Mouse (Mus musculus): ENCODE results near the gene Naa25. TPM values are rescaled to one million over a fixed set of nuclear protein-coding genes. Genes with fewer than 3 reads are reported as not detected.

The Naa25 gene
- polyA plus RNA-seq, 1 experiment from 2014 or later: 47.8 TPM

GRCm38 (mm10) chr5:121455510-121456265, 58.0 kb downstream of the Naa25 start:
- no peaks in the 10 kb centered on the region for H3K36me3 ChIP-seq (replicated peaks; ENCODE audit: control insufficient read depth, insufficient read depth, low read depth, low read length)
- no peaks in the 10 kb centered on the region for H3K27me3 ChIP-seq (ENCODE audit: control insufficient read depth, insufficient read depth, low read length)
- no peak overlapping the region for H3K4me2 ChIP-seq (ENCODE audit: low read depth, low read length)
- no peaks in the 10 kb centered on the region for H3K9me3 ChIP-seq (replicated peaks; ENCODE audit: control insufficient read depth, low read length)
- WGBS: 81% methylated on average over 9 of the region's 9 CpGs
- no peaks in the 10 kb centered on the region for H3K4me1 ChIP-seq (ENCODE audit: control insufficient read depth, insufficient read depth, low read length)
- no peak for ATAC-seq (replicated peaks; ENCODE audit: insufficient number of reproducible peaks, low FRiP score, low TSS enrichment, low read depth)
- no peak overlapping the region for H3K27ac ChIP-seq (replicated peaks; ENCODE audit: low read depth, low read length)
- no peak overlapping the region for H3K9ac ChIP-seq (replicated peaks; ENCODE audit: low read length)
- no peak for DNase-seq (ENCODE audit: low spot score)
- no peak overlapping the region for H3K4me3 ChIP-seq (ENCODE audit: low read depth, low read length)

- H3K4me2 ChIP-seq (ENCODE audit: low read depth, low read length): no peak overlapping the region
- no peaks in the 10 kb centered on the region for H3K36me3 ChIP-seq (replicated peaks; ENCODE audit: control insufficient read depth, insufficient read depth, low read depth, low read length)
- no peaks in the 10 kb centered on the region for H3K4me1 ChIP-seq (ENCODE audit: control insufficient read depth, insufficient read depth, low read length)
- no peak overlapping the region for H3K27ac ChIP-seq (replicated peaks; ENCODE audit: low read depth, low read length)
- DNase-seq (ENCODE audit: low spot score): no peak
- H3K4me3 ChIP-seq (ENCODE audit: low read depth, low read length): no peak overlapping the region
- H3K9ac ChIP-seq (replicated peaks; ENCODE audit: low read length): no peak overlapping the region
- 0 out of 2 replicates have a peak, but pooled peaks have one; percentile 29 for ATAC-seq (replicated peaks; ENCODE audit: insufficient number of reproducible peaks, low FRiP score, low TSS enrichment, low read depth)
- 47% methylated on average over 4 of the region's 4 CpGs for WGBS
- no peaks in the 10 kb centered on the region for H3K27me3 ChIP-seq (ENCODE audit: control insufficient read depth, insufficient read depth, low read length)
- no peaks in the 10 kb centered on the region for H3K9me3 ChIP-seq (replicated peaks; ENCODE audit: control insufficient read depth, low read length)
Observed at GRCm38 (mm10) chr5:121461339-121462170, 63.8 kb downstream of the Naa25 start.

GRCm38 (mm10) chr5:121462171-121462502, 64.4 kb downstream of the Naa25 start:
- no peaks in the 10 kb centered on the region for H3K4me1 ChIP-seq (ENCODE audit: control insufficient read depth, insufficient read depth, low read length)
- no peak for ATAC-seq (replicated peaks; ENCODE audit: insufficient number of reproducible peaks, low FRiP score, low TSS enrichment, low read depth)
- 10% methylated on average over 1 of the region's 1 CpGs for WGBS
- no peak overlapping the region for H3K4me2 ChIP-seq (ENCODE audit: low read depth, low read length)
- no peak overlapping the region for H3K4me3 ChIP-seq (ENCODE audit: low read depth, low read length)
- H3K27ac ChIP-seq (replicated peaks; ENCODE audit: low read depth, low read length): no peak overlapping the region
- no peaks in the 10 kb centered on the region for H3K9me3 ChIP-seq (replicated peaks; ENCODE audit: control insufficient read depth, low read length)
- H3K36me3 ChIP-seq (replicated peaks; ENCODE audit: control insufficient read depth, insufficient read depth, low read depth, low read length): no peaks in the 10 kb centered on the region
- H3K9ac ChIP-seq (replicated peaks; ENCODE audit: low read length): no peak overlapping the region
- no peak for DNase-seq (ENCODE audit: low spot score)
- no peaks in the 10 kb centered on the region for H3K27me3 ChIP-seq (ENCODE audit: control insufficient read depth, insufficient read depth, low read length)

GRCm38 (mm10) chr5:121462967-121463366, 65.2 kb downstream of the Naa25 start:
- Histone ChIP-seq H3K4me2 (ENCODE audit: low read depth, low read length) (no peak overlapping the region), H3K9ac (replicated peaks; ENCODE audit: low read length) (no peak overlapping the region), H3K27me3 (ENCODE audit: control insufficient read depth, insufficient read depth, low read length) (no peaks in the 10 kb centered on the region), H3K4me1 (ENCODE audit: control insufficient read depth, insufficient read depth, low read length) (no peaks in the 10 kb centered on the region), H3K36me3 (replicated peaks; ENCODE audit: control insufficient read depth, insufficient read depth, low read depth, low read length) (no peaks in the 10 kb centered on the region), H3K9me3 (replicated peaks; ENCODE audit: control insufficient read depth, low read length) (no peaks in the 10 kb centered on the region), H3K4me3 (ENCODE audit: low read depth, low read length) (no peak overlapping the region), H3K27ac (replicated peaks; ENCODE audit: low read depth, low read length) (no peak overlapping the region)
- DNase-seq (ENCODE audit: low spot score): no peak
- 50% methylated on average over 5 of the region's 5 CpGs for whole genome bisulfite sequencing
- ATAC-seq (replicated peaks; ENCODE audit: insufficient number of reproducible peaks, low FRiP score, low TSS enrichment, low read depth): no peak

GRCm38 (mm10) chr5:121463601-121464250, 66.0 kb downstream of the Naa25 start:
- no peaks in the 10 kb centered on the region for H3K36me3 ChIP-seq (replicated peaks; ENCODE audit: control insufficient read depth, insufficient read depth, low read depth, low read length)
- no peaks in the 10 kb centered on the region for H3K27me3 ChIP-seq (ENCODE audit: control insufficient read depth, insufficient read depth, low read length)
- ATAC-seq (replicated peaks; ENCODE audit: insufficient number of reproducible peaks, low FRiP score, low TSS enrichment, low read depth) (no peak), DNase-seq (ENCODE audit: low spot score) (no peak)
- no peak overlapping the region for H3K4me2 ChIP-seq (ENCODE audit: low read depth, low read length)
- 70% methylated on average over 5 of the region's 5 CpGs for WGBS
- no peaks in the 10 kb centered on the region for H3K4me1 ChIP-seq (ENCODE audit: control insufficient read depth, insufficient read depth, low read length)
- no peak overlapping the region for H3K4me3 ChIP-seq (ENCODE audit: low read depth, low read length)
- H3K9me3 ChIP-seq (replicated peaks; ENCODE audit: control insufficient read depth, low read length): no peaks in the 10 kb centered on the region
- H3K9ac ChIP-seq (replicated peaks; ENCODE audit: low read length): no peak overlapping the region
- H3K27ac ChIP-seq (replicated peaks; ENCODE audit: low read depth, low read length): no peak overlapping the region

GRCm38 (mm10) chr5:121469566-121469965, 71.8 kb downstream of the Naa25 start:
- no peak overlapping the region for H3K4me2 ChIP-seq (ENCODE audit: low read depth, low read length)
- H3K36me3 ChIP-seq (replicated peaks; ENCODE audit: control insufficient read depth, insufficient read depth, low read depth, low read length): no peaks in the 10 kb centered on the region
- H3K4me3 ChIP-seq (ENCODE audit: low read depth, low read length): no peak overlapping the region
- DNase-seq (ENCODE audit: low spot score): no peak
- no peaks in the 10 kb centered on the region for H3K4me1 ChIP-seq (ENCODE audit: control insufficient read depth, insufficient read depth, low read length)
- no peak overlapping the region for H3K9ac ChIP-seq (replicated peaks; ENCODE audit: low read length)
- H3K27ac ChIP-seq (replicated peaks; ENCODE audit: low read depth, low read length): no peak overlapping the region
- H3K27me3 ChIP-seq (ENCODE audit: control insufficient read depth, insufficient read depth, low read length): no peaks in the 10 kb centered on the region
- ATAC-seq (replicated peaks; ENCODE audit: insufficient number of reproducible peaks, low FRiP score, low TSS enrichment, low read depth): no peak
- WGBS: 41% methylated on average over 3 of the region's 3 CpGs
- no peaks in the 10 kb centered on the region for H3K9me3 ChIP-seq (replicated peaks; ENCODE audit: control insufficient read depth, low read length)

- no peak overlapping the region for H3K4me2 ChIP-seq (ENCODE audit: low read depth, low read length)
- ATAC-seq (replicated peaks; ENCODE audit: insufficient number of reproducible peaks, low FRiP score, low TSS enrichment, low read depth) (no peak), DNase-seq (ENCODE audit: low spot score) (no peak)
- H3K4me1 ChIP-seq (ENCODE audit: control insufficient read depth, insufficient read depth, low read length): no peaks in the 10 kb centered on the region
- H3K4me3 ChIP-seq (ENCODE audit: low read depth, low read length): no peak overlapping the region
- no peaks in the 10 kb centered on the region for H3K36me3 ChIP-seq (replicated peaks; ENCODE audit: control insufficient read depth, insufficient read depth, low read depth, low read length)
- 85% methylated on average over 2 of the region's 2 CpGs for WGBS
- H3K27ac ChIP-seq (replicated peaks; ENCODE audit: low read depth, low read length): no peak overlapping the region
- no peaks in the 10 kb centered on the region for H3K27me3 ChIP-seq (ENCODE audit: control insufficient read depth, insufficient read depth, low read length)
- no peak overlapping the region for H3K9ac ChIP-seq (replicated peaks; ENCODE audit: low read length)
- H3K9me3 ChIP-seq (replicated peaks; ENCODE audit: control insufficient read depth, low read length): no peaks in the 10 kb centered on the region
Observed at GRCm38 (mm10) chr5:121472411-121472810, 74.7 kb downstream of the Naa25 start.

GRCm38 (mm10) chr5:121474610-121475009, 76.9 kb downstream of the Naa25 start:
- H3K9me3 ChIP-seq (replicated peaks; ENCODE audit: control insufficient read depth, low read length): no peaks in the 10 kb centered on the region
- WGBS: 64% methylated on average over 7 of the region's 7 CpGs
- no peak overlapping the region for H3K4me2 ChIP-seq (ENCODE audit: low read depth, low read length)
- no peak overlapping the region for H3K27ac ChIP-seq (replicated peaks; ENCODE audit: low read depth, low read length)
- no peaks in the 10 kb centered on the region for H3K36me3 ChIP-seq (replicated peaks; ENCODE audit: control insufficient read depth, insufficient read depth, low read depth, low read length)
- H3K27me3 ChIP-seq (ENCODE audit: control insufficient read depth, insufficient read depth, low read length): no peaks in the 10 kb centered on the region
- no peak overlapping the region for H3K4me3 ChIP-seq (ENCODE audit: low read depth, low read length)
- no peaks in the 10 kb centered on the region for H3K4me1 ChIP-seq (ENCODE audit: control insufficient read depth, insufficient read depth, low read length)
- H3K9ac ChIP-seq (replicated peaks; ENCODE audit: low read length): no peak overlapping the region
- DNase-seq (ENCODE audit: low spot score) (no peak), ATAC-seq (replicated peaks; ENCODE audit: insufficient number of reproducible peaks, low FRiP score, low TSS enrichment, low read depth) (no peak)
